Mouse (Mus musculus) left cerebral cortex, postnatal 10 days (tissue): Measurements from ENCODE around the gene Kcng1. TPM values are rescaled to one million over a fixed set of nuclear protein-coding genes. Genes with fewer than 3 reads are reported as not detected.

Source experiments
- DNase-seq, 2 experiments: peaks; one replicate each; pipeline ENCODE4 v3.0.0; 2021 to 2022; ENCODE audit warnings: low spot score in 2 of 2, mixed read lengths in 1 of 2; ENCODE audit errors: extremely low spot score in 1 of 2
- intact Hi-C: fragments of 180-260 bp; cut with DNase I; formaldehyde crosslinking; loops from one replicate; pipeline ENCODE4 v1.15.1; 2025
- total RNA-seq, 2 experiments: library from RNA; stranded (reverse); gene quantifications; 2 replicates each; pipeline ENCODE4 v1.2.3; 2021

Gene Kcng1
- total RNA-seq, 2 experiments from 2014 or later: 47.2 to 57.0 TPM

DNA sequence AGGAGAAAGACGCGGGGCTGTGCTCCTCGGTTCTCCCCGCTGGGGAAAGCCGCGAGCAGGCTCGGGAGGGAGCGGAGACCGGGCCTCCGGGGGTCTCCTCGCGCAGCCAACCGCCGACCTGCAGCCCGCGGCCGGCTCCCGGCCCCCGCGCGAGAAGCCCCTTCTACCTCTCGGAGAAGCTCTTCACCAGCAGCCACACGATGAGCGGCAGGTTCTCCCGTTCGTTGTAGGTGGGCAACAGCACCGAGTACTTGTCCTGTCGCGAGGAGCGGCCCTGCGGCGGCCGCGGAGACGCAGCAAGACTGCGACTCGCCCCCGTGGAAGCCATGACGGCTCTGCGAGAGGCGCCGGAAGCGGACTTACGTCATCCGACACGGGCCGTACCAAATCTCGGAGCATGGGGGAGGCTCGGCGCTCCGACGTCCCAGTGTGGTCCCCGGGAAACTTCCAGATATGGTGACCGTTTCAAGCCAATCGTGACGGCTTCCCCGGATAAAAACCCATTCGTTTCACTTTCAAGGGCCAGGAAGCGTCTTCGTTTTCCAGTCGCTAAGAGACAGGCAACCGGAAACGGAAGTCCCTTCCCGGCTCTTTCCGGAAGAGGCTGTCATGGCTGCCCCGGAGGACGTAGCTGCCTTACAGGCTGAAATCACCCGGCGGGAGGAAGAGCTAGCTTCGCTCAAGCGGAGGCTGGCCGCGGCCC lies 51.4 kb downstream of the Kcng1 start, which contains the start of the genes Gm20716, Dpm1 and Mocs3:
Gene Gm20716 (minus strand): TSS at position 339 of the 703 bp plus-strand sequence.
Gene Dpm1 (minus strand): TSS at position 566 of the 703 bp plus-strand sequence.
Gene Mocs3 (plus strand): TSS at position 597 of the 703 bp plus-strand sequence.
- intact Hi-C loops: no loop called here
- DNase-seq: peak; percentile 82 to 91

DNA sequence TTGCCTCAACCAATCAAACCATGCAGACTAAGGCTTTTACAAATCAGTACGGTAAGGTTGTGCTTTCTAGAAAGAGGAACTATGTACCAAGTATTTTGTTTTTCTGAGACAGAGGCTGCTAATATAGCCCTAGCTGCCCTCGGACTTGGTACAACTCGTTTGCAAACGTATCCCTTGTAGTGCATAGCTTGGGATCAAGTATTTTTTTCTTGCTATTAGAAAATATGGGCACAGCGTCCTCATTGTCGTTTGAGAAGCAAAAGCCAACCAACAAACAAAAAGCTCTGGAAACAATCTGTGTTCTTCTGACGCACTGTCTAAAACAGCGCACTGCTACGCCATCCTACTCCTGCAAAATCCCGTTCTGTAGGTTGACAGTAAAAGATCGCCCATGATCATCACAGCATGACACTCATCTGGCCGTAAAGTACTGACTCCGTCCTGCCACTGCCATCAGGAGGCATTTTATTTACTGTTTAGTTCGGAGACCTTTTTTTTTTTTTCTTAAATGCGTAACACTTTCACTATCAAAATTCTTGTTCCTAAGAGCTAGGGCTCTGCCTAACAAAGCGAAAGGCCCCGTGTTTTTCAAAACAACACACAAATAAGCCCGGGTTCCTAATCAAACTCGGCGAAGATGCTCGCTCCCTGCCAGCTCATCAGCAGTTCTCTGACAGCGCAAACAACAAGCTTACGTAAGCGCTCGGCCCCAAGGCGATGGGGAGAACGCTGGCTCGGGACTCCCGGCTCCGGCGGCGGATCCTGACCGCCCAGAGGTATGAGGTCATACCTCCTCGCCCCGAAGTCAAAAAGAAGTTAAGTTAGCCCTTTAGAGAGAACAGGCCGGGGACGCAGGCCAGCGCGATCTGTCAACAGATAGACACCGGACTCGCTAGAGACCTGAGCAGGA lies 52.2 kb downstream of the Kcng1 start:
- peak in 1 of 2 experiments; percentile 59 for DNase-seq
- intact Hi-C loops: no loop called here

DNA sequence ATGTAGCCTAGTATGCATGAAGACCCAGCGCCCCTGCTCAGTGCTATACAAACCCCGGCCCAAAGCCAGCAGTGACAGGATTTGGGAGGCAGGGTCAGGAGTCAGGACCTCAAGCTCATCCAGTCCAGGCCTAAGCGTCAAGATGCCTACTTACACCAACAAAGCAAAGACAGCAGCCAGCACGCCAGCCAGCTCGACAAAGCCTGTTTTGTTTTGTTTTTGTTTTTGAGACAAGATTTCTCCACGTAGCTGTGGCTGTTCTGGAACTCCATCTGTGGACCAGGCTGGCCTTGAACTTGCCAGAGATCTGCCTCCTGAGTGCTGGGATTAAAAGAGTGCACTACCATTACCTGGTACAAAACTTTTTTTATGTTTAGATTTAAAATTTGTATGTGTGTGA lies 58.2 kb downstream of the Kcng1 start:
- DNase-seq: no peak
- intact Hi-C loops: no loop called here

DNA sequence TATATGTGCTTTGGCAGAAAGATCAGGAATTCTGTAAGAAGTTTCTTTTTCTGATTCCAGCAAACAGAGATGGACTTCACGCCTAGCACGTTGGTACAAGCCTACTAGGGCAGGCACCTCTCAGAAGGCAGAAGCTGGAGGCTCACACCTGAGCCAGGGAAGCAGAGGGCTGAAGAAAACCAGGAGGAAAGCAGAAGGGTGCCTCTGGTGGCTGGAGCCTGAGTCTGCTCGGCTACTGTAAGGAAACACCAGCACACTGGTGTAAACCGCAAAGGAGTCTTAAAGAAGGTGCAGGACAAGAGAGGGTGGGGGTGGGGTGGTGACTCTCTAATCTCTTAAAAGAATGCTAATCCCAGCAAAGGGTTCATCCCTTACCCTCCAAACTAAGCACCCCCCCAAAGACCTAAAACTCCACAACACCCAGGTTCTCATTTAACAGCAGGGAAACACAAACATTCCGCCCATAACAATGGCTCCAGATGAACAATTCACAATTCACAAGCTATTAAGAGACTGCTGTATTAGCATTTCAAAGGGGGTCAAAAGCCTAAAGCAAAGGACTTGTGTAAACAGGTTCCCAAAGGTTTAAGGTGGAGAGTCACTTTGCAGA lies 67.6 kb downstream of the Kcng1 start:
- intact Hi-C loops: no loop called here

More for the DNA sequence above, 67.6 kb downstream of the Kcng1 start:
- DNase-seq: no peak

Other genes with a start within 250 kb of the Kcng1 start
- gene Pard6b, start 200.7 kb downstream of the Kcng1 start, total RNA-seq: 1 to 10 TPM; 3.3 to 4.6 TPM
- 100 to 1,000 TPM; 107 to 121 TPM for gene Adnp, start 74.6 kb downstream of the Kcng1 start, total RNA-seq
- 10 to 100 TPM; 32.4 to 39.9 TPM for gene Gm20716, start 51.4 kb downstream of the Kcng1 start, total RNA-seq
- 10 to 100 TPM; 43.6 to 52.5 TPM for gene Dpm1, start 51.1 kb downstream of the Kcng1 start, total RNA-seq
- gene Mocs3, start 51.1 kb downstream of the Kcng1 start, total RNA-seq: 10 to 100 TPM; 14.5 to 16.6 TPM